Mouse (Mus musculus): ENCODE measurements at regions not wholly inside any gene's neighbourhood (a gene's known extent, or its start where the extent isn't known, plus 50 kb on each side); places are given as distances from the start of the nearest gene placed in this dataset.
"Not testable (repeated sequence)": the region's sequence is repeated elsewhere in the genome, so short reads cannot be mapped to it uniquely, and the experiment has no call there.

GRCm38 (mm10) chr14:52972207-52973003, 476.9 kb upstream of the Olfr1507 start:
- no CpG with 5 or more reads among the region's 12 CpGs for WGBS
- ATAC-seq (ENCODE audit: low FRiP score, low TSS enrichment); H3K36me3 ChIP-seq (ENCODE audit: control insufficient read depth, insufficient read depth, low read length); H3K27me3 ChIP-seq (ENCODE audit: control insufficient read depth, insufficient read depth, low read length); H3K4me1 ChIP-seq (ENCODE audit: control insufficient read depth, insufficient read depth, low read length); H3K4me2 ChIP-seq (replicated peaks; ENCODE audit: low read depth, low read length); H3K9ac ChIP-seq (ENCODE audit: low read depth, low read length); H3K27ac ChIP-seq (ENCODE audit: low read depth, low read length); H3K4me3 ChIP-seq (ENCODE audit: low read length); H3K9me3 ChIP-seq (ENCODE audit: control insufficient read depth, low read length): not testable (repeated sequence)

- H3K9ac ChIP-seq (ENCODE audit: low read depth, low read length); H3K27me3 ChIP-seq (ENCODE audit: control insufficient read depth, insufficient read depth, low read length); H3K36me3 ChIP-seq (ENCODE audit: control insufficient read depth, insufficient read depth, low read length); H3K4me2 ChIP-seq (replicated peaks; ENCODE audit: low read depth, low read length); H3K4me1 ChIP-seq (ENCODE audit: control insufficient read depth, insufficient read depth, low read length); H3K9me3 ChIP-seq (ENCODE audit: control insufficient read depth, low read length); H3K27ac ChIP-seq (ENCODE audit: low read depth, low read length); H3K4me3 ChIP-seq (ENCODE audit: low read length); ATAC-seq (ENCODE audit: low FRiP score, low TSS enrichment): not testable (repeated sequence)
- 77% methylated on average over 3 of the region's 4 CpGs for WGBS
Measured at GRCm38 (mm10) chr14:52962110-52962509, 466.6 kb upstream of the Olfr1507 start.

GRCm38 (mm10) chr14:52956515-52956914, 461.0 kb upstream of the Olfr1507 start:
- not testable (repeated sequence) for H3K27me3 ChIP-seq (ENCODE audit: control insufficient read depth, insufficient read depth, low read length); ATAC-seq (ENCODE audit: low FRiP score, low TSS enrichment); H3K9ac ChIP-seq (ENCODE audit: low read depth, low read length); H3K4me1 ChIP-seq (ENCODE audit: control insufficient read depth, insufficient read depth, low read length); H3K9me3 ChIP-seq (ENCODE audit: control insufficient read depth, low read length); H3K27ac ChIP-seq (ENCODE audit: low read depth, low read length); H3K36me3 ChIP-seq (ENCODE audit: control insufficient read depth, insufficient read depth, low read length); H3K4me3 ChIP-seq (ENCODE audit: low read length); H3K4me2 ChIP-seq (replicated peaks; ENCODE audit: low read depth, low read length)
- WGBS = 100% methylated on average over 1 of the region's 2 CpGs

- not testable (repeated sequence) for H3K4me3 ChIP-seq (ENCODE audit: low read length); H3K9me3 ChIP-seq (ENCODE audit: control insufficient read depth, low read length); ATAC-seq (ENCODE audit: low FRiP score, low TSS enrichment); H3K36me3 ChIP-seq (ENCODE audit: control insufficient read depth, insufficient read depth, low read length); H3K27ac ChIP-seq (ENCODE audit: low read depth, low read length); H3K4me1 ChIP-seq (ENCODE audit: control insufficient read depth, insufficient read depth, low read length); H3K9ac ChIP-seq (ENCODE audit: low read depth, low read length); H3K4me2 ChIP-seq (replicated peaks; ENCODE audit: low read depth, low read length); H3K27me3 ChIP-seq (ENCODE audit: control insufficient read depth, insufficient read depth, low read length)
- no CpG with 5 or more reads among the region's 3 CpGs for WGBS
Measured at GRCm38 (mm10) chr14:52944925-52945324, 449.4 kb upstream of the Olfr1507 start.

GRCm38 (mm10) chr14:52942438-52942837, 446.9 kb upstream of the Olfr1507 start:
- not testable (repeated sequence) for H3K36me3 ChIP-seq (ENCODE audit: control insufficient read depth, insufficient read depth, low read length); H3K4me1 ChIP-seq (ENCODE audit: control insufficient read depth, insufficient read depth, low read length); H3K4me3 ChIP-seq (ENCODE audit: low read length); H3K9ac ChIP-seq (ENCODE audit: low read depth, low read length); ATAC-seq (ENCODE audit: low FRiP score, low TSS enrichment); H3K9me3 ChIP-seq (ENCODE audit: control insufficient read depth, low read length); H3K27ac ChIP-seq (ENCODE audit: low read depth, low read length); H3K27me3 ChIP-seq (ENCODE audit: control insufficient read depth, insufficient read depth, low read length); H3K4me2 ChIP-seq (replicated peaks; ENCODE audit: low read depth, low read length)

- H3K27ac ChIP-seq (ENCODE audit: low read depth, low read length); H3K4me2 ChIP-seq (replicated peaks; ENCODE audit: low read depth, low read length); H3K27me3 ChIP-seq (ENCODE audit: control insufficient read depth, insufficient read depth, low read length); H3K9ac ChIP-seq (ENCODE audit: low read depth, low read length); H3K4me3 ChIP-seq (ENCODE audit: low read length); H3K36me3 ChIP-seq (ENCODE audit: control insufficient read depth, insufficient read depth, low read length); H3K4me1 ChIP-seq (ENCODE audit: control insufficient read depth, insufficient read depth, low read length); H3K9me3 ChIP-seq (ENCODE audit: control insufficient read depth, low read length); ATAC-seq (ENCODE audit: low FRiP score, low TSS enrichment): not testable (repeated sequence)
- no CpG with 5 or more reads among the region's 1 CpGs for WGBS
Measured at GRCm38 (mm10) chr14:52941747-52942146, 446.2 kb upstream of the Olfr1507 start.

GRCm38 (mm10) chr14:52920138-52920537, 424.6 kb upstream of the Olfr1507 start:
- not testable (repeated sequence) for H3K27me3 ChIP-seq (ENCODE audit: control insufficient read depth, insufficient read depth, low read length); H3K4me3 ChIP-seq (ENCODE audit: low read length); H3K36me3 ChIP-seq (ENCODE audit: control insufficient read depth, insufficient read depth, low read length); H3K9me3 ChIP-seq (ENCODE audit: control insufficient read depth, low read length); H3K27ac ChIP-seq (ENCODE audit: low read depth, low read length); H3K4me2 ChIP-seq (replicated peaks; ENCODE audit: low read depth, low read length); H3K4me1 ChIP-seq (ENCODE audit: control insufficient read depth, insufficient read depth, low read length); ATAC-seq (ENCODE audit: low FRiP score, low TSS enrichment); H3K9ac ChIP-seq (ENCODE audit: low read depth, low read length)
- no CpG with 5 or more reads among the region's 5 CpGs for WGBS

- not testable (repeated sequence) for H3K4me2 ChIP-seq (replicated peaks; ENCODE audit: low read depth, low read length); H3K36me3 ChIP-seq (ENCODE audit: control insufficient read depth, insufficient read depth, low read length); H3K27me3 ChIP-seq (ENCODE audit: control insufficient read depth, insufficient read depth, low read length); ATAC-seq (ENCODE audit: low FRiP score, low TSS enrichment); H3K9me3 ChIP-seq (ENCODE audit: control insufficient read depth, low read length); H3K4me1 ChIP-seq (ENCODE audit: control insufficient read depth, insufficient read depth, low read length); H3K27ac ChIP-seq (ENCODE audit: low read depth, low read length); H3K4me3 ChIP-seq (ENCODE audit: low read length); H3K9ac ChIP-seq (ENCODE audit: low read depth, low read length)
- no CpG with 5 or more reads among the region's 1 CpGs for WGBS
Measured at GRCm38 (mm10) chr14:52913814-52914213, 418.3 kb upstream of the Olfr1507 start.

- not testable (repeated sequence) for H3K9ac ChIP-seq (ENCODE audit: low read depth, low read length); H3K27ac ChIP-seq (ENCODE audit: low read depth, low read length); H3K4me3 ChIP-seq (ENCODE audit: low read length); ATAC-seq (ENCODE audit: low FRiP score, low TSS enrichment); H3K4me2 ChIP-seq (replicated peaks; ENCODE audit: low read depth, low read length); H3K9me3 ChIP-seq (ENCODE audit: control insufficient read depth, low read length); H3K4me1 ChIP-seq (ENCODE audit: control insufficient read depth, insufficient read depth, low read length); H3K36me3 ChIP-seq (ENCODE audit: control insufficient read depth, insufficient read depth, low read length); H3K27me3 ChIP-seq (ENCODE audit: control insufficient read depth, insufficient read depth, low read length)
- WGBS = no CpG with 5 or more reads among the region's 3 CpGs
Measured at GRCm38 (mm10) chr14:52899629-52900028, 404.1 kb upstream of the Olfr1507 start.
